Mouse (Mus musculus) liver (tissue): ENCODE results near the gene Bcl2a1d.
"Not testable (repeated sequence)": the region's sequence is repeated elsewhere in the genome, so short reads cannot be mapped to it uniquely, and the experiment has no call there.

Experiments
- DNase-seq: peaks from one replicate; pipeline ENCODE4 v3.0.0-alpha.2; 2020; ENCODE audit warnings: mixed read lengths

The Bcl2a1d gene

DNA sequence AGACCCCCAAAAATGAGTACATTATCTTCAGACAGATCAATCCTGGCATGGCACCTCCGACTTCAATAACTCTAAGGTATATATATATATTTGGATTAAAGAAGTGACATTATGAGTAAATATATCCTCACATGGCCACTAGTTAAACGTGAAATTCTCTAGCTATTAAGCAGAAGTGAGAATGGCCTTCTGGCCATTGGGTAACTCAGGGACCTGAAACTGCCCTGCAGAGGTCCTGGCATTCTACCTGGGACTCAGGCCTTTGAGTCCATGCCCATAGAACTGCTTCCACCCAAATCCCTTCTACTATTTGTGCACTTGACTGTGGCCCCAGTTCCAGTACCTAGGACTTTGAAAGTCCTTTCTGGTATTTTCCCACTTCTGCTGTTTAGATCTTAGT, 40.4 kb downstream of the Bcl2a1d start:
- not testable (repeated sequence) for DNase-seq

DNA sequence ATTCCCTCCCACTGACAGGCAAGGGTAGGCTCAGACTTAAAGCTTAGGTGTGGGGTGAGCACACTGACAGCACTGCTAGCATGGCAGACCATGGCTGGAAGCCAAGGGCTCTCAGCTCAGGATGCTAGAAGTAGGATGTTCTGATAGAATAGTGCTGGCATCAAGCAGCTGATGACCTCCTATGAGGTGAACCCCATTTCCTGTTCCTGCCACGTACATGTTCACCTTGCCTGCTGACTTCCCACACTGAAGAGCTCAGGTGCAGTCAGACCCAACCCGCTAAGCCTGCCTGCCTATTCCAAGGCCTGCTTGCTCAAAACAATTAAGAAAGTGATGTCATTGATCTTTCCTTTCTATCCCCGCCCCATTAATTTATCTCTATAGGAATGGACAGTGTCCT, 42.3 kb downstream of the Bcl2a1d start:
- DNase-seq = not testable (repeated sequence)

DNA sequence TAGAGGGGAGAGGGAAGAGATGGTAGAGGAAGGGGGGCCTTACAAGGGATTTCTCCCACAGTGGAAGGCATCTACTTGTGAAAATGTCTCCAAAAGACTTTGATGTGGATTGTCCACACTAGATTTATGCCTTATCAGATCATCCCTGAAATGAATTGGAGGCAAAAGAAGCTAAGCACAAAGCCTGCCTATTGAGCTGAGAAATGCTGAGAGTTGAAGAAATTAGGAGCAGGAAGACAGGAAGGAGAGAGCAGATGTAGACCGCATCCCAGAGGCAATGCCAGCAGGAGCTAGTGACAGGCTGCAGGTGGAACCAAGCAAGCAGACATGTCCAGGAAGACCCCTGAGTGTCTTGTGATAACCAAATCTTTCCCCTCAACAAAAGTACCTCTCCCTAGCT, 45.0 kb downstream of the Bcl2a1d start:
- not testable (repeated sequence) for DNase-seq
